Comparison of ENCODE assay signal across 8 mouse cellular contexts in the genomic region with DNA sequence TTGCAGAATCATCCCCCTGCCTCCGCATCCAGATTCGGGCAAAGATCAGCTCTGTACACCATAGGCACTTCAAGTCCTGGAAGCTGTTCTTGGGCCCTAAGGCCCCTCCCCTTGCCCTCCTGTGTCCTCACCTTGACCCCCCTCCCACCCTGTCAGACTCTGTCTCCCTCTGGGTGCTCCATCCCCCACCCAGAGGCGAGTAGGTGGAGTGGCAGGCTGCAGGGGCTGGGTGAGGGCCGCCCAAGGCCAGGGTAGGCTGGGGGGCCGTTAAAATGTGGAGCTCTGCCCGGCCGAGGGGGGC. TPM values are rescaled to one million over a fixed set of nuclear protein-coding genes. Genes with fewer than 3 reads are reported as not detected.
DNase-seq lines count a peak whose midpoint lies in the region; ATAC-seq and TF ChIP-seq lines count a peak whose summit lies in the region.

No protein-coding gene starts in this region.

- peak overlapping the region; percentile 89 for H3K4me3 ChIP-seq in gastrocnemius, adult 2 months
- no peak overlapping the region; the same call in 1 of the 2 replicates for H3K4me3 ChIP-seq in lung, embryonic 16.5 days (ENCODE audit: low read length)
- peak overlapping the region; percentile 19; the same call in 1 of the 2 replicates for H3K4me3 ChIP-seq in limb, embryonic 11.5 days (ENCODE audit: low read depth, low read length)
- no peak overlapping the region; the same call in 1 of the 2 replicates for H3K4me3 ChIP-seq in stomach, embryonic 15.5 days (replicated peaks)

- H3K36me3 ChIP-seq in lung, embryonic 16.5 days (ENCODE audit: control insufficient read depth, insufficient read depth, low read length), result no peaks in the 10 kb centered on the region
- H3K36me3 ChIP-seq in limb, embryonic 11.5 days (ENCODE audit: control insufficient read depth, insufficient read depth, low read length), result no peaks in the 10 kb centered on the region
- no peaks in the 10 kb centered on the region for H3K36me3 ChIP-seq in stomach, embryonic 15.5 days

- H3K9ac ChIP-seq in lung, embryonic 16.5 days (ENCODE audit: low read length), result 0 out of 2 replicates have a peak overlapping the region, but pooled peaks have one; percentile 9
- H3K9ac ChIP-seq in limb, embryonic 11.5 days (ENCODE audit: low read length), result peak overlapping the region; percentile 37; the same call in 1 of the 2 replicates
- no peak overlapping the region for H3K9ac ChIP-seq in stomach, embryonic 15.5 days

- intact Hi-C loops in gastrocnemius, adult 2 months (cut with DNase I), result no loop called here
- intact Hi-C loops in gastrocnemius, postnatal 14 days (cut with DNase I; ENCODE audit: low total_unique reads), result no loop called here

- no peak overlapping the region for H3K27ac ChIP-seq in gastrocnemius, adult 2 months
- H3K27ac ChIP-seq in lung, embryonic 16.5 days (ENCODE audit: low read length), result no peak overlapping the region
- H3K27ac ChIP-seq in limb, embryonic 11.5 days (replicated peaks; ENCODE audit: low read depth, low read length), result no peak overlapping the region
- no peak overlapping the region for H3K27ac ChIP-seq in stomach, embryonic 15.5 days

- no peak for TF ChIP-seq CTCF in gastrocnemius, adult 2 months (IDR thresholded peaks at IDR 0.05)

- peaks cover 16% of the 10 kb centered on the region for H3K4me1 ChIP-seq in lung, embryonic 16.5 days (replicated peaks; ENCODE audit: control insufficient read depth, insufficient read depth, low read length)
- peaks cover 23% of the 10 kb centered on the region for H3K4me1 ChIP-seq in limb, embryonic 11.5 days (ENCODE audit: control insufficient read depth, insufficient read depth, low read length)
- peaks cover 10% of the 10 kb centered on the region for H3K4me1 ChIP-seq in stomach, embryonic 15.5 days

- 7% methylated on average over 7 of the region's 7 CpGs for WGBS in lung, embryonic 16.5 days
- 4% methylated on average over 7 of the region's 7 CpGs for WGBS in limb, embryonic 11.5 days
- 27% methylated on average over 7 of the region's 7 CpGs for WGBS in stomach, embryonic 15.5 days

- DNase-seq in gastrocnemius, adult 2 months, result no peak
- no peak for DNase-seq in gastrocnemius, postnatal 10 days
- DNase-seq in lung, postnatal 36 days, result no peak
- DNase-seq in limb, embryonic 11.5 days (ENCODE audit: low spot score), result no peak
- no peak for DNase-seq in ovary, postnatal 14 days (ENCODE audit: low spot score)
- no peak for DNase-seq in gastrocnemius, postnatal 14 days

- peak overlapping the region; percentile 93; the same call in 1 of the 2 replicates for H3K4me2 ChIP-seq in lung, embryonic 16.5 days (ENCODE audit: low read depth, low read length)
- peak overlapping the region; percentile 98; the same call in 1 of the 2 replicates for H3K4me2 ChIP-seq in limb, embryonic 11.5 days (ENCODE audit: low read depth, severe bottlenecking)
- peak overlapping the region; percentile 96 for H3K4me2 ChIP-seq in stomach, embryonic 15.5 days

- peaks cover 10% of the 10 kb centered on the region for H3K27me3 ChIP-seq in lung, embryonic 16.5 days (ENCODE audit: control insufficient read depth, insufficient read depth, low read depth, low read length)
- H3K27me3 ChIP-seq in limb, embryonic 11.5 days (ENCODE audit: control insufficient read depth, insufficient read depth, low read length), result peaks cover 5% of the 10 kb centered on the region; the same call in 1 of the 2 replicates
- peaks cover 17% of the 10 kb centered on the region for H3K27me3 ChIP-seq in stomach, embryonic 15.5 days (replicated peaks)

- no peak for ATAC-seq in lung, embryonic 16.5 days (ENCODE audit: low read depth)
- ATAC-seq in limb, embryonic 11.5 days (ENCODE audit: insufficient number of reproducible peaks, low FRiP score, low TSS enrichment, low read depth), result no peak
- no peak for ATAC-seq in stomach, embryonic 15.5 days (ENCODE audit: insufficient read depth, low FRiP score, low read depth)

- H3K9me3 ChIP-seq in lung, embryonic 16.5 days (ENCODE audit: control insufficient read depth, low read length), result no peaks in the 10 kb centered on the region
- H3K9me3 ChIP-seq in limb, embryonic 11.5 days (ENCODE audit: control insufficient read depth, low read length), result no peaks in the 10 kb centered on the region
- no peaks in the 10 kb centered on the region for H3K9me3 ChIP-seq in stomach, embryonic 15.5 days

RNA-seq across cellular contexts. Expression of a gene that starts 1.4 kb away (rescaled TPM):
- 10 to 100 TPM; 17.3 to 20.1 TPM for total RNA-seq in gastrocnemius, adult 2 months (2021)
- 1 to 10 TPM; 7.9 to 9.9 TPM for total RNA-seq in gastrocnemius, postnatal 10 days (2021)
- 0.44 and 0.74 TPM in 2 replicates for polyA plus RNA-seq in lung, embryonic 16.5 days (2015; fragmentation: Nextera tagmentation; extraction: Ambion mirVana)
- 1.7 and 2.2 TPM in 2 replicates for polyA plus RNA-seq in limb, embryonic 11.5 days (2014; fragmentation: Nextera tagmentation; extraction: Ambion mirVana)
- polyA plus RNA-seq in stomach, embryonic 15.5 days (2015; fragmentation: Nextera tagmentation; extraction: Ambion mirVana), result 1.2 and 1.5 TPM in 2 replicates
- 1 to 10 TPM; 6.4 to 7.1 TPM for total RNA-seq in gastrocnemius, postnatal 14 days (2021)

Comparison
In these comparisons a context has a peak if more than half of its experiments do, and no peak if none do; other contexts are left out.
1. H3K4me3 ChIP-seq: peak in gastrocnemius, adult 2 months (single experiment) and limb, embryonic 11.5 days (single experiment); none in lung, embryonic 16.5 days (single experiment) and stomach, embryonic 15.5 days (single experiment).
2. Peak in every context shown above with its lines, with median percentiles within 50 percentile points of each other: H3K4me2 ChIP-seq.